Mouse (Mus musculus): Measurements from ENCODE around the gene Myl4.

- TF ChIP-seq CTCF (IDR thresholded peaks at IDR 0.05) (no peak), POLR2A (IDR thresholded peaks at IDR 0.05; ENCODE audit: insufficient read depth, low read depth, low read length) (no peak), EP300 (IDR thresholded peaks at IDR 0.05; ENCODE audit: insufficient read depth, low read depth, low read length) (no peak)
Measured at GRCm38 (mm10) chr11:104512436-104512835, 38.0 kb upstream of the Myl4 start.
